Mouse (Mus musculus) limb, embryonic 11.5 days (tissue): Measurements from ENCODE around the gene Rftn2. TPM values are rescaled to one million over a fixed set of nuclear protein-coding genes. Genes with fewer than 3 reads are reported as not detected.
A peak's percentile ranks its signal among the peaks of the same experiment; 100 is the strongest.
"Not testable (repeated sequence)": the region's sequence is repeated elsewhere in the genome, so short reads cannot be mapped to it uniquely, and the experiment has no call there.

ENCODE experiments used
- ATAC-seq: fragments of 200-750 bp; cut with Nextera tagmentation; 2 replicates; pipeline ENCODE4 v1.8.0; 2017; ENCODE audit warnings: low read depth; ENCODE audit not compliant: insufficient number of reproducible peaks, low FRiP score, low TSS enrichment
- DNase-seq: peaks from one replicate; pipeline ENCODE4 v3.0.0-alpha.2; 2015; ENCODE audit warnings: low spot score
- H3K27ac ChIP-seq: fragments of 300-500 bp; sonication (generic); replicated peaks from 2 replicates; pipeline ENCODE4 v1.5.1; 2014; ENCODE audit warnings: low read depth, mild to moderate bottlenecking, low read length
- H3K27me3 ChIP-seq: fragments of 300-500 bp; sonication (generic); 2 replicates; pipeline ENCODE4 v1.6.1; 2014; ENCODE audit warnings: mild to moderate bottlenecking, low read length, mixed read lengths; ENCODE audit not compliant: control insufficient read depth, insufficient read depth
- H3K36me3 ChIP-seq: fragments of 300-500 bp; sonication (generic); 2 replicates; pipeline ENCODE4 v1.6.1; 2014; ENCODE audit warnings: mild to moderate bottlenecking, low read length, moderate library complexity, mixed read lengths; ENCODE audit not compliant: control insufficient read depth, insufficient read depth
- H3K4me1 ChIP-seq: fragments of 300-500 bp; sonication (generic); 2 replicates; pipeline ENCODE4 v1.6.1; 2014; ENCODE audit warnings: low read length, mixed read lengths; ENCODE audit not compliant: control insufficient read depth, insufficient read depth
- H3K4me2 ChIP-seq: fragments of 300-500 bp; sonication (generic); 2 replicates; pipeline ENCODE4 v1.6.1; 2014; ENCODE audit warnings: low read depth, mild to moderate bottlenecking, moderate library complexity; ENCODE audit not compliant: severe bottlenecking
- H3K4me3 ChIP-seq: fragments of 300-500 bp; sonication (generic); 2 replicates; pipeline ENCODE4 v1.5.1; 2014; ENCODE audit warnings: low read depth, low read length
- H3K9ac ChIP-seq: fragments of 300-500 bp; sonication (generic); 2 replicates; pipeline ENCODE4 v1.6.1; 2014; ENCODE audit warnings: mild to moderate bottlenecking, low read length
- H3K9me3 ChIP-seq: fragments of 300-500 bp; sonication (generic); 2 replicates; pipeline ENCODE4 v1.6.1; 2016; ENCODE audit warnings: low read length; ENCODE audit not compliant: control insufficient read depth
- WGBS: fragments of 180-500 bp; shearing (Covaris S2); extraction: QIAGEN DNeasy Blood & Tissue Kit; methylation state at CpG from one replicate; pipeline ENCODE4 v1.1.7; 2014; 5-methylcytosine and 5-hydroxymethylcytosine counted together
- polyA plus RNA-seq: library from polyadenylated mRNA; unstranded; fragments of >200 nt; fragmentation: Nextera tagmentation; extraction: Ambion mirVana; gene quantifications from 2 replicates; pipeline ENCODE4 v1.2.1, GENCODE M21; 2014

Rftn2 gene
- polyA plus RNA-seq, 1 experiment from 2014 or later = 30.0 TPM

DNA sequence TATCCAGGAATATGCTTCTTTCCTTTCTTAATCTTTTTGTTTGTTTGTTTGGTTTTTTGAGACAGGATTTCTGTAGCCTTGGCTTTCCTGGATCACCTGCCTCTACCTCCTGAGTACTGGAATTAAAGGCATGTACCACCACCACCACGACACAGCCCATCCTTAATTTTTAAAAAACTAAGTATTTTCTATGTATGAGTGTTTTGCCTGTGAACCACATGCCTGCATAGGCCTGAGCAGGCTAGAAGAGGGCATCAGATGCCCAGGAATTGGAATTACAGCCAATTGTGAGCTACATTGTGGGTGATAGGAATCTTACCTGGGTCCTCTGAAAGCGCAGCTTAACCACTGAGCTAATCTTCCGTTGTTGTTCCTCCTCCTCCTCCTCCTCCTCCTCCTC, 92.3 kb downstream of the Rftn2 start:
- H3K27me3 ChIP-seq = no peaks in the 10 kb centered on the region
- no peaks in the 10 kb centered on the region for H3K9me3 ChIP-seq
- WGBS = 90% methylated on average over 3 of the region's 3 CpGs
- no peak overlapping the region for H3K4me2 ChIP-seq
- H3K9ac ChIP-seq = no peak overlapping the region
- H3K27ac ChIP-seq = no peak overlapping the region
- 0 out of 2 replicates have a peak, but pooled peaks cover 4% of the 10 kb centered on the region for H3K36me3 ChIP-seq
- ATAC-seq (no peak), DNase-seq (no peak)
- H3K4me1 ChIP-seq = peaks cover 5% of the 10 kb centered on the region; the same call in 1 of the 2 replicates
- no peak overlapping the region for H3K4me3 ChIP-seq

DNA sequence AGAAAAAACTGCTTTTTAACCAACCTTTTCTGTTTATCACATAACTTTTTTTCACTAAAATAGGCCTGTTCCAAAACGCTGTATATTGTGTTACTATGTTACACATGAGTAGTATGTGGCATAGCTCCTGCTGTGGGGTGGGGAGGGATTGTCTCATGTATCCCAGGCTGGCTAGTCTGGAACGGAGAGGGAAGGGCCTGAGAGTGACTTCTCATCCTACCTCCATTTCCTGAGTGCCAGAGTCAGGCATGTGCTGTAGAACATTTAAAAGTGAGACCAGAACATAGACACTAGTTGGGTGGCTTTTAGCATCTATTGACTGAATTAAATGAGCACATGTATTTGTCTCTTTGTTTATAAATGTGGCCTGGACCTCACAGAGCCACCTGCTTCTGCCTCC, 93.4 kb downstream of the Rftn2 start:
- WGBS = 86% methylated on average over 2 of the region's 2 CpGs
- no peak for DNase-seq
- Histone ChIP-seq H3K9ac (no peak overlapping the region), H3K9me3 (no peaks in the 10 kb centered on the region), H3K27ac (no peak overlapping the region), H3K4me2 (no peak overlapping the region), H3K4me1 (peaks cover 5% of the 10 kb centered on the region; the same call in 1 of the 2 replicates), H3K36me3 (0 out of 2 replicates have a peak, but pooled peaks cover 4% of the 10 kb centered on the region), H3K27me3 (no peaks in the 10 kb centered on the region), H3K4me3 (no peak overlapping the region)
- no peak for ATAC-seq

- H3K4me3 ChIP-seq = peak overlapping the region; percentile 93
- ATAC-seq (no peak), DNase-seq (no peak)
- peaks cover 5% of the 10 kb centered on the region; the same call in 1 of the 2 replicates for H3K4me1 ChIP-seq
- H3K27ac ChIP-seq = no peak overlapping the region
- no peaks in the 10 kb centered on the region for H3K36me3 ChIP-seq
- no peaks in the 10 kb centered on the region for H3K27me3 ChIP-seq
- no peak overlapping the region for H3K9ac ChIP-seq
- H3K9me3 ChIP-seq = no peaks in the 10 kb centered on the region
- H3K4me2 ChIP-seq = peak overlapping the region; percentile 51
- 82% methylated on average over 4 of the region's 4 CpGs for WGBS
Measured at GRCm38 (mm10) chr1:55132308-55132707, 94.3 kb downstream of the Rftn2 start.

- Histone ChIP-seq H3K9ac (peak overlapping the region; percentile 98), H3K4me1 (peaks cover 5% of the 10 kb centered on the region; the same call in 1 of the 2 replicates), H3K9me3 (no peaks in the 10 kb centered on the region), H3K4me2 (peak overlapping the region; percentile 51), H3K27ac (peak overlapping the region; percentile 96), H3K4me3 (peak overlapping the region; percentile 93), H3K27me3 (no peaks in the 10 kb centered on the region), H3K36me3 (no peaks in the 10 kb centered on the region)
- WGBS = under 1% methylated on average over 47 of the region's 47 CpGs
- DNase-seq = peak; percentile 73
- ATAC-seq = no peak; the same call in 1 of the 2 replicates
Measured at GRCm38 (mm10) chr1:55131424-55132014, 95.1 kb downstream of the Rftn2 start.

GRCm38 (mm10) chr1:55130943-55131401, 95.6 kb downstream of the Rftn2 start, which contains the start of gene Mob4:
Gene Mob4 (plus strand): TSS chr1:55131231.
- peak within 1 kb of the TSS; percentile 96 for H3K27ac ChIP-seq
- peak within 1 kb of the TSS; percentile 93 for H3K4me3 ChIP-seq
- ATAC-seq (peak; percentile 98), DNase-seq (peak; percentile 95)
- H3K4me1 ChIP-seq = peaks cover 5% of the 10 kb centered on the region; the same call in 1 of the 2 replicates
- H3K27me3 ChIP-seq = no peaks in the 10 kb centered on the region
- H3K9me3 ChIP-seq = no peaks in the 10 kb centered on the region
- peak within 1 kb of the TSS; percentile 98 for H3K9ac ChIP-seq
- peak within 1 kb of the TSS; percentile 62 for H3K4me2 ChIP-seq
- 0% methylated on average over 41 of the region's 42 CpGs for WGBS
- H3K36me3 ChIP-seq = no peaks in the 10 kb centered on the region

DNA sequence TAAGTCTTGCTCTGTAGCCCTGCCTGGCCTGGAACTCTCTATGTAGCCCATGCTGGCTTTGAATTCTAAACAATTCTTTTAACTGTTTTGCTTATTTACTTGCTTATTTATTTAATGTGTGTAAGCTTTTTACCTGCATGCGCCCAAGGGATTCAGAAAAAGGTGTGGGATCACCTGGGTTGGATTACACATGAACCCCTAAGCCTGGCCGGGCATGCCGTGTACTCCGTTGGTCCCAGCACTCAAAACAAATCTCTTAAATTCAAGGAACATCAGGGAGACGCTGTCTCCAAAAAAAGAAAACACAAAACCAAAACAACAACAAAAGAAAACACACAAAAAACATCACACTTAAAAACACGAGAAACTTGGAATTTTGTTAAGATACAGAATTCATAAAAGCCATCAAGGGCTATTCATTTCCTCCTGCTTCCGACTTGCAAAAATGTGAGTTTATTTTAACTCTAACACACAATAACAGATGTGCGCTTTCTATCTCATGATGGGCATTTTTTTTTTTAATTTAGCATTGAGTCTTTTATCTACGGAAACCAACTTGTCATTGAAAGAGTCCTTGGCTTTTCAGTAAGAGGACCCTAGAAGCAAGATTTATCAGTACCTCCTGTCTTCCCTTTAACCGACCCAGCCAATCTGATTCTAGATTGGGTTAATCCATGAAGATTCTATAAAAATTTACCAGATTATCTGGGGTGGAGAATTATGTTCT, 96.2 kb downstream of the Rftn2 start:
- ATAC-seq (no peak), DNase-seq (no peak)
- H3K9ac ChIP-seq = peak overlapping the region; percentile 37; the same call in 1 of the 2 replicates
- no peaks in the 10 kb centered on the region for H3K9me3 ChIP-seq
- peaks cover 5% of the 10 kb centered on the region; the same call in 1 of the 2 replicates for H3K4me1 ChIP-seq
- H3K4me3 ChIP-seq = peak overlapping the region; percentile 93
- no peaks in the 10 kb centered on the region for H3K27me3 ChIP-seq
- no peaks in the 10 kb centered on the region for H3K36me3 ChIP-seq
- WGBS = 72% methylated on average over 10 of the region's 10 CpGs
- H3K4me2 ChIP-seq = peak overlapping the region; percentile 62
- peak overlapping the region; percentile 96; the same call in 1 of the 2 replicates for H3K27ac ChIP-seq

- WGBS = 95% methylated on average over 5 of the region's 5 CpGs
- no peaks in the 10 kb centered on the region for H3K36me3 ChIP-seq
- ATAC-seq (no peak), DNase-seq (no peak)
- no peak overlapping the region for H3K9ac ChIP-seq
- no peak overlapping the region for H3K4me3 ChIP-seq
- H3K4me2 ChIP-seq = no peak overlapping the region
- H3K27me3 ChIP-seq = no peaks in the 10 kb centered on the region
- H3K4me1 ChIP-seq = peaks cover 5% of the 10 kb centered on the region; the same call in 1 of the 2 replicates
- no peak overlapping the region for H3K27ac ChIP-seq
- no peaks in the 10 kb centered on the region for H3K9me3 ChIP-seq
Measured at GRCm38 (mm10) chr1:55129716-55130115, 96.9 kb downstream of the Rftn2 start.

DNA sequence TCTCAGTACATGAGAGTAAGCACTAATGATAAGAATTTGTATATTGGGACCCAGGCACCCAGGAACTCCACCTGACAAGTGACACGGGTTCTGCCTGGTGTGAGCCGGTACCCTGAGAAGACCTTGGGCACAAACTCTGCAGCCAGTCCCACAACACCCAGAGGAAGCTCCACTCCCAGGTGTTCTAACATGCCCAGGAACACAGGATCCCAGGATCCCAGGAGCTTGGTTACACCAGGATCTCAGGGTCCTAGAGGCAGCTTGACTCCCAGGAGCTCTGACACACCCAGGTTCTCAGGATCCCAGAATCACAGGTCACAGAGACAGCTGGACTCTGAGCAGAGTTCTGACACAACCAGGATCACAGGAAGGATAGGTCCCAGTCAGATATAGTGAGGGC, 102.4 kb downstream of the Rftn2 start:
- not testable (repeated sequence) for DNase-seq, H3K9ac ChIP-seq, H3K4me3 ChIP-seq, H3K27ac ChIP-seq, ATAC-seq, H3K36me3 ChIP-seq, H3K27me3 ChIP-seq, H3K4me1 ChIP-seq, H3K4me2 ChIP-seq, H3K9me3 ChIP-seq
- 97% methylated on average over 2 of the region's 2 CpGs for WGBS
